Mouse (Mus musculus): ENCODE results near the gene Kcnh2.

DNA sequence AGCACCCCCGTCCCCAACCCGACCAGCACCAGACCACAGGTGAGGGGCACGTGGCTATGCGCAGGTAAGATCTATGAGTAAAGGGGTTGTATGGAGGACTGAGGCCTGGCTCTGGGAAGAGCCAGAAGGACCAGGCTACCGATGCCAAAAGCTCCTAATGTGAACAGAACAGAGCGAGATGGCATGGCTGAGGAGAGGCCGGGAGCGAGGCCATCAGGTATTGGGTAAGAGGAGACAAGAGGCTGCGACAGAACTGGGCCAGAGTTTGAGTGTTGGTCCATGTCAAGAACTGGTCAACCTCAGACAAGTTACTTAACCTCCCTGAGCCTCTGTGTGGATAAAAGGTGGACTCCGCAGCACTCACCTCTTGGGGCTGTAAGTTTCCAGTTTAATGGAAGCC is 13.6 kb upstream of the Kcnh2 start:
- TF ChIP-seq POLR2A (IDR thresholded peaks at IDR 0.05; ENCODE audit: insufficient read depth, low read depth, low read length) = no peak
- no peak for TF ChIP-seq CTCF (IDR thresholded peaks at IDR 0.05; ENCODE audit: insufficient read depth, low read depth, low read length)

Data from olfactory bulb, adult 2 months (tissue).